Mouse (Mus musculus) limb, embryonic 12.5 days (tissue): ENCODE data around the gene Skida1. TPM values are rescaled to one million over a fixed set of nuclear protein-coding genes. Genes with fewer than 3 reads are reported as not detected.
"Not testable (repeated sequence)": the region's sequence is repeated elsewhere in the genome, so short reads cannot be mapped to it uniquely, and the experiment has no call there.

Experiments used
- ATAC-seq: fragments of 200-750 bp; cut with Nextera tagmentation; 2 replicates; pipeline ENCODE4 v1.8.0; 2017; ENCODE audit warnings: low read depth, moderate TSS enrichment; ENCODE audit not compliant: insufficient number of reproducible peaks, insufficient read depth, low FRiP score, low TSS enrichment
- H3K27ac ChIP-seq: fragments of 300-500 bp; sonication (generic); 2 replicates; pipeline ENCODE4 v1.5.1; 2016; ENCODE audit warnings: mild to moderate bottlenecking, moderate library complexity
- H3K27me3 ChIP-seq: fragments of 300-500 bp; sonication (generic); 2 replicates; pipeline ENCODE4 v1.6.1; 2016; ENCODE audit warnings: mild to moderate bottlenecking, moderate library complexity
- H3K36me3 ChIP-seq: fragments of 300-500 bp; sonication (generic); 2 replicates; pipeline ENCODE4 v1.6.1; 2016; ENCODE audit warnings: mild to moderate bottlenecking, moderate library complexity
- H3K4me1 ChIP-seq: fragments of 300-500 bp; sonication (generic); replicated peaks from 2 replicates; pipeline ENCODE4 v1.6.1; 2016
- H3K4me2 ChIP-seq: fragments of 300-500 bp; sonication (generic); 2 replicates; pipeline ENCODE4 v1.6.1; 2016; ENCODE audit warnings: mild to moderate bottlenecking, moderate library complexity
- H3K4me3 ChIP-seq: fragments of 300-500 bp; sonication (generic); replicated peaks from 2 replicates; pipeline ENCODE4 v1.5.1; 2016; ENCODE audit warnings: mild to moderate bottlenecking
- H3K9ac ChIP-seq: fragments of 300-500 bp; sonication (generic); replicated peaks from 2 replicates; pipeline ENCODE4 v1.6.1; 2016; ENCODE audit warnings: mild to moderate bottlenecking, moderate library complexity
- H3K9me3 ChIP-seq: fragments of 300-500 bp; sonication (generic); 2 replicates; pipeline ENCODE4 v1.6.1; 2016; ENCODE audit warnings: mild to moderate bottlenecking, moderate library complexity
- WGBS: fragments of 180-500 bp; shearing (Covaris S2); methylation state at CpG from one replicate; pipeline ENCODE4 v1.1.7; 2016; 5-methylcytosine and 5-hydroxymethylcytosine counted together
- polyA plus RNA-seq: library from polyadenylated mRNA; unstranded; fragments of >200 nt; fragmentation: Nextera tagmentation; extraction: Ambion mirVana; gene quantifications from 2 replicates; pipeline ENCODE4 v1.2.1, GENCODE M21; 2016

Gene Skida1
- polyA plus RNA-seq, result 13.9 and 14.0 TPM in 2 replicates

DNA sequence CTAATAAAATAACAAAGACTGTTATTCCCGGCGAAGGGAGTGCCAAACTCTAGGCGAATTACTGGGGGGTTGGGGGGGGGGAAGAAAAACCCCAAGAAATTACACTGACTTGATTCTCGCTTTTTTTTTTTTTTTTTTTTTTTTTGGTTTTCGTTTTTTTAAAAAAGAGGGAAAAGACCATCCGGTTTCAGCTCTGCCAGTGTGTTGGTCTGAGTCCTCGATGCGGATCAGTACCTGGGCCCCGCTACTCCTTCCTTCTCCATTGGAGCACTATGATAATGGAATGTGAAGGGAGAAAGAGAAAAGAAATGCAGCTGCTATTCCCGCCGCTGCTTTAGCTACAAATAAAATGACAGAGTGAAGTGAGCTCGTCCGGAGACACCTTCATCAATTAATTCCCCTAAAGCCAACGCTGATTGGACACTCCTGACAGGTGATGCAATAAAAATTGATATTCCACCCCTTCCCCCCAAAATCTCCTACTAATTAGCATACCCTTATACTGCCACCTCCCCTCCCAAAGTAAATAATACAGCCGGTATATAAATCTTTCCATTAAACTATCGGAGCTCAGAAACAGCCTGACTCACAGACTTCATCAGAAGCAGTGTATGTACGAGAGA lies at the start of gene Skida1:
Gene Skida1 (minus strand): TSS at position 599 of the 623 bp plus-strand sequence.
- H3K4me1 ChIP-seq, result peaks cover 34% of the 10 kb centered on the region
- H3K27ac ChIP-seq, result peak within 1 kb of the TSS; percentile 100
- peak within 1 kb of the TSS; percentile 100 for H3K9ac ChIP-seq
- no peaks in the 10 kb centered on the region for H3K36me3 ChIP-seq
- no peaks in the 10 kb centered on the region for H3K27me3 ChIP-seq
- peak; percentile 44; the same call in 1 of the 2 replicates for ATAC-seq
- no peaks in the 10 kb centered on the region for H3K9me3 ChIP-seq
- peak within 1 kb of the TSS; percentile 99 for H3K4me3 ChIP-seq
- WGBS, result 1% methylated on average over 17 of the region's 17 CpGs
- H3K4me2 ChIP-seq, result peak within 1 kb of the TSS; percentile 89

DNA sequence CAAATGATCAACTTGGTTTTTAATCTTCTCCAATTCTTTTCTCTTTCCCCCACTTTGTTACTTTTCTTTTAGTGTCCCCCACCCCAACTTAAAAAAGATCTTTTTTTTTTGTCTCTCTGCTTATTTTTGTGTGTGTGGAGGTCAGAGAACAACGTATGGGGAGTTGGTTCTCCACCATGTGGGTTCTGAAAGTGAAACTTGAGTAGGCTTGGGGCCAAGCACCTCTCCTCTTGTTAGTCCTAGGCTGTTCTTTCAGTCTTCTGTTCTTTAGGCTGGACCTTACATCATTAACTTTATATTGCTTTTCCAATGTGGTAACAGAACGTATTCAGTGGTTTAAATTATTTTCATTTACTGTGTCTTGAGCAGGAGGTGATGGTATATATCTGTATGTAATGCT lies 47.0 kb upstream of the Skida1 start:
- H3K4me3 ChIP-seq, result no peak overlapping the region
- H3K27me3 ChIP-seq, result no peaks in the 10 kb centered on the region
- H3K27ac ChIP-seq, result no peak overlapping the region
- H3K4me1 ChIP-seq, result no peaks in the 10 kb centered on the region
- no peak overlapping the region for H3K4me2 ChIP-seq
- no peak for ATAC-seq
- 38% methylated on average over 2 of the region's 2 CpGs for WGBS
- peaks cover 55% of the 10 kb centered on the region for H3K36me3 ChIP-seq
- no peaks in the 10 kb centered on the region for H3K9me3 ChIP-seq
- no peak overlapping the region for H3K9ac ChIP-seq

DNA sequence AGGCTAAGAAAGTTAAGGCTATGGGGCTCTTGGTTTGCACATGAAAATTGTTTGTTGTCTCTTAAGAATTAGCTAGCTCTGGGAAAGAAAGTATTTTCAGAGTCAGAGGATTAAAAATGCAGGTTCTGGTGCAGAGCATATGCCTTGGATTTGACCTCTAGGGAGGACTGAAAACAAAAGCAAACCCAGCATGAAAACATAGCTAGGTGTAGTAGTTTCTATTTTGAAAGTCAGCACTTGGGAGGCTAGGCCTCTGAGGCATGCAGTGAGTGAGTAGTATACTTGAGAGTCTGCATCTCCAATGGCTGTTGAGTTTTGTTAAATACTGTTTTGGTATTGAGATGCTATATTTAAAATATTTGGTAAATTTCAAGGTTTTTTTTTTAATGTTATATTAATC lies 45.5 kb upstream of the Skida1 start:
- H3K36me3 ChIP-seq, result peaks cover 58% of the 10 kb centered on the region
- no peak for ATAC-seq
- no peak overlapping the region for H3K4me3 ChIP-seq
- no peak overlapping the region for H3K4me2 ChIP-seq
- no peak overlapping the region for H3K27ac ChIP-seq
- no peaks in the 10 kb centered on the region for H3K9me3 ChIP-seq
- H3K27me3 ChIP-seq, result no peaks in the 10 kb centered on the region
- no peaks in the 10 kb centered on the region for H3K4me1 ChIP-seq
- no peak overlapping the region for H3K9ac ChIP-seq

DNA sequence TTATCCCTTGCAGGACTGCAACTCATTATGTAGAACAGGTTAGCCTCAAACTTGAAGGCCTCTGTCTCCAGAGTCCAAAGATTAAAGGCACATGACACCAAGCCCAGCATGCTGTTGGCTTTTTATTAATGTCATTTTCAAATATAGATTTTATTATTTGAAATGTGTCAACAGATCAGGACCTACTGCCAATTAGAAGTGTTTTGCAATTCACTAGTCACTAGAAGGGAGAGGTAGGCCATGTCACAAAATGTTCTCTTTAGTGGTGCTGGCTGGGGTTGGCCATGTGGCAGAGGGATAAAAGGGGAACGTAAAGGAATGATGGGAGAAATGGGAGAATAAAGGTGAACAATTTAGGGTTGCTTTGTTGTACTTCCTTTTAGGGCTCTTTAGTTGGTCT lies 45.0 kb upstream of the Skida1 start:
- peaks cover 60% of the 10 kb centered on the region for H3K36me3 ChIP-seq

DNA sequence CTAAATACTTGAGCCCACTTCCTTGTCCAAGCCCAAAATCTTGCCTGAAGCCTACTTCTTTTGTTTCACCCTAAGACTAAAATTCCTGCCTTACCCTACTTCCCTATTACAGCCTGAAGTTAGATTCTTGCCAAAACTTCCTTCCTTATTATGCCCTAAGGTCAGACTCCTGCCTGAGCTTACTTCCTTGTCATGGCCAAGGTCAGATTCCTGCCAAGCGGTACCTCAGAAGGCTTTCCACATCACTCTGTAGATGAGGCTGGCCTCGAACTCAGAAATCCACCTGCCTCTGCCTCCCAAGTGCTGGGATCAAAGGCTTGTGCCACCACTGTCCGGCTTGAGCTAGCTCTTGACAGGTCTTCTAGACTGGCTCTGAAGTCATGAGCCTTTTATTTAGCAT lies 38.8 kb upstream of the Skida1 start:
- not testable (repeated sequence) for H3K27ac ChIP-seq, H3K4me1 ChIP-seq, H3K4me2 ChIP-seq, ATAC-seq, H3K27me3 ChIP-seq, H3K9me3 ChIP-seq, H3K9ac ChIP-seq, H3K4me3 ChIP-seq
- H3K36me3 ChIP-seq, result peaks cover 84% of the 10 kb centered on the region
- WGBS, result 91% methylated on average over 3 of the region's 3 CpGs

More for the DNA sequence above, 45.0 kb upstream of the Skida1 start:
- 86% methylated on average over 1 of the region's 1 CpGs for WGBS
- Histone ChIP-seq H3K27me3 (no peaks in the 10 kb centered on the region), H3K4me2 (no peak overlapping the region), H3K27ac (no peak overlapping the region), H3K4me3 (no peak overlapping the region), H3K4me1 (no peaks in the 10 kb centered on the region), H3K9ac (no peak overlapping the region), H3K9me3 (no peaks in the 10 kb centered on the region)
- ATAC-seq, result no peak

DNA sequence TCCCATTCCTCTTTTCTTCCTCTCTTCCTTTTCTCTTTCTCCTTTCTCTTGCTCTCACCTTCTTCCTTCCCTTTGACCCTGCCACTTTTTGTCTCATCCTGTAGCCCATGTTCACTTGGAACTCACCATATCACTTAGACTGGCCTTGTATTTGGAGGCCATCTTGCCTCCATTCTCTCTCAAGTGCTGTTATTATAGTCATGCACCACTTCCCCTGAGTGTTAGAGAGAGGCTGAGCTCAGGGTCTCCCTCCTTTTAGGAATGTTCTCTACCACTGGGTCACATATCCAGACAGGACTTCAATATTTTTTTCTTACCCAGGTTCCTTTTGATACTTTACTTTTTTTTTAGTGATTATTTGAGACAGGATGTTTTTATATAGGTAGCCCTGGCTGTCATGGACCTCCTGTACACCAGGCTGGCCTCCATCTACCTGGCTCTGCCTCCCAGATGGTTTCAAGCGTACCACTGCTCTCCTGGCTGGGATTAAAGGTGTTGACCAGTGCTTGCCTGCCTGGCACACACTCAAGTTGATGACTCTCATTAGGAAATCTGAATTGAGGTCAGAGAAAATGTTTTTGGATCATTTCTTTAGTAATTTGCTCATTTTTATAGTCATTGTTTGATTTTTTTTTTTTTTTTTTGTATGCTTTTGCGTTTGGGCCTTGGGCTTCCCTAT lies 31.5 kb upstream of the Skida1 start:
- Histone ChIP-seq H3K4me3 (no peak overlapping the region), H3K4me1 (no peaks in the 10 kb centered on the region), H3K4me2 (no peak overlapping the region), H3K36me3 (peaks cover 76% of the 10 kb centered on the region), H3K9ac (no peak overlapping the region), H3K9me3 (no peaks in the 10 kb centered on the region), H3K27me3 (no peaks in the 10 kb centered on the region), H3K27ac (no peak overlapping the region)
- ATAC-seq, result no peak
- WGBS, result 89% methylated on average over 2 of the region's 2 CpGs

DNA sequence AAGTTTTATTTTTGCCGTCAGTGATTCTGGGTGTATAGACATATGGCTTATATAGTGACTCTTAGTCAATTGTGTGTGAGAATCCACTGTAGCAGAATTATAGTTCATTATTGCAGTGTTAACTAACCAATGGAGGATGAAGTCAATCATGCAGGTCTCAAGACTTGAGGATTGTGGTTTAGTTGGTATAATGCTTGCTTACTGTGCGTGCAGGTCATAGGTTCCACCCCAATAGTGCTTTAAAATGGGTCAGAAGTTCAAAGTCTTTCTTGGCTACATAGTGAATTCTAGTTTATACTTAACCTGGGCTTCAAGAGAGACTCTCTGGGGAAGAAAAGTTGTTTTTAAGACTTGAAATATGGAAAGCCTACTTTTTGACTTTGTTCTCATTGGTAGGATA lies 23.1 kb upstream of the Skida1 start:
- no peaks in the 10 kb centered on the region for H3K9me3 ChIP-seq
- no peak overlapping the region for H3K27ac ChIP-seq
- no peaks in the 10 kb centered on the region for H3K27me3 ChIP-seq
- H3K4me2 ChIP-seq, result no peak overlapping the region
- no peaks in the 10 kb centered on the region for H3K4me1 ChIP-seq
- ATAC-seq, result no peak
- WGBS, result 93% methylated on average over 2 of the region's 2 CpGs
- H3K9ac ChIP-seq, result no peak overlapping the region
- peaks cover 58% of the 10 kb centered on the region for H3K36me3 ChIP-seq
- no peak overlapping the region for H3K4me3 ChIP-seq

DNA sequence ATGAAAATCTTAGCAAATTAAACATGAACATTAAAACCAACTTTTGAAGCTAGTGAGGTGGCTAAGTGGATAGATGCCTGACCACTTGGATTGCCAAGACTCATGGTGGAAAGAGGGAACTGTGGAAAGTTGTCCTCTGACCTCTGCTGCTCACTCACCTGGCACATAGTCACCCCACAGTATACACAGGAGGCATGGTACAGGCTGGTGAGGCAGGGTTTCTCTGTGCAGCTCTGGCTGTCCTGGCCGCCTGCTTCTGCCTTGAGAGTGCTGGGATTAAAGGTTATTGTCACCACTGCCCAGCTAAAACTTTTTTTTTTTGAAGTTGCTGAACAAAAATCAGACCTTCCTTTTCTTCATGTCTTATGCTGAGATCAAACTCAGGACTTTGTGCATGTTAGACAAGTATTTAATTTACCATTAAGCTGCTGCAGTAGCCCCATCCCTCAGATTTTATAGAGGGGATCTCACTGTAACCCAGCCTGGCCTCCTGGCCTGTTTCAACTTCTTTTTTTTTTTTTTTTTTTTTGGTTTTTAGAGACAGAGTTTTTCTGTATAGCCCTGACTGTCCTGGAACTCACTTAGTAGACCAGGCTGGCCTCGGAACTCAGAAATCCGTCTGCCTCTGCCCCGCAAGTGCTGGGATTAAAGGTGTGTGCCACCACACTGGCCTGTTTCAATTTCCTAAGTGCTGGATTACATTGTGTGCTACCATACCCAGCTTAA lies 19.4 kb upstream of the Skida1 start:
- no peak for ATAC-seq
- Histone ChIP-seq H3K9me3 (no peaks in the 10 kb centered on the region), H3K4me1 (peaks cover 11% of the 10 kb centered on the region), H3K36me3 (peaks cover 26% of the 10 kb centered on the region), H3K27me3 (no peaks in the 10 kb centered on the region), H3K9ac (no peak overlapping the region), H3K4me3 (no peak overlapping the region), H3K27ac (no peak overlapping the region), H3K4me2 (no peak overlapping the region)
- WGBS, result 86% methylated on average over 4 of the region's 4 CpGs

DNA sequence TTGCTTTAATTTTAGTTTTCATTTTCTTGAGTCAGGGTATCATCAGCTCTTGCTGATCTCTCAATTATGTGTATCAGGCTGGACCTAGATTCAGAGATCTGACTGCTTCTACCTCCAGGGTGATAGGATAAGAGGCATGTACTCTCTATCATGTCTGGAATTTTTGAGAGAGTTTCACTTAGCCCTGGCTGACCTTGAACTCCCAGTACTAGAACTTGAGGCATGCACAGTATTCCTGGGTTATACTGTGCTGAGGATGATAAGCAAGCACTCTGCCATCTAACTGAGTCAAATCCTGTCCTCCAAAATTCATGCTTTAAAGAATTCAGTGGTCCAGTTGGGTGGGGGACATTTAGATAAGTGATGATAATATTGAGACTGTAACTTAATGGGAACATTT lies 17.6 kb upstream of the Skida1 start:
- ATAC-seq, result no peak
- no peaks in the 10 kb centered on the region for H3K27me3 ChIP-seq
- no peaks in the 10 kb centered on the region for H3K9me3 ChIP-seq
- peak overlapping the region; percentile 81 for H3K4me3 ChIP-seq
- H3K4me2 ChIP-seq, result peak overlapping the region; percentile 91
- H3K27ac ChIP-seq, result no peak overlapping the region
- H3K36me3 ChIP-seq, result peaks cover 13% of the 10 kb centered on the region
- peaks cover 11% of the 10 kb centered on the region for H3K4me1 ChIP-seq
- no peak overlapping the region for H3K9ac ChIP-seq

DNA sequence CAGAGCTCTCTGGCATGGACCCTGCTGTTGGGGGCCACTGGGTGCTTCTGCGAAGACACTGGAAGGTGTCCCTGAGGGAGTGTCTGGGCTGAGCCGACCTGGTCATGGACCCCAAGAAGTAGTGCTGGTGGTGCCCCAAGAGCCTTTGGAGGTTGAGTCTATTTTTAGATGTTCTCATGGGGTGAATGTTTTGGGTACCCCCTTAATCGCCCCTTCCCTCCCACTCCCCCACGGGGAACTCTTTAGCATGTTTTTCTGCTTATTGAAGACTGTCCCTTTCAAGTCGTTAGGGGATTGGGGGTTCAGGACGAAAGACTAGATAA lies 16.8 kb upstream of the Skida1 start:
- no peak for ATAC-seq
- H3K4me2 ChIP-seq, result peak overlapping the region; percentile 91
- H3K4me1 ChIP-seq, result peaks cover 11% of the 10 kb centered on the region
- 13% methylated on average over 6 of the region's 6 CpGs for WGBS
- H3K4me3 ChIP-seq, result peak overlapping the region; percentile 81
- H3K9ac ChIP-seq, result peak overlapping the region; percentile 99
- H3K27me3 ChIP-seq, result no peaks in the 10 kb centered on the region
- no peaks in the 10 kb centered on the region for H3K9me3 ChIP-seq
- H3K27ac ChIP-seq, result peak overlapping the region; percentile 100; the same call in 1 of the 2 replicates
- H3K36me3 ChIP-seq, result peaks cover 8% of the 10 kb centered on the region

DNA sequence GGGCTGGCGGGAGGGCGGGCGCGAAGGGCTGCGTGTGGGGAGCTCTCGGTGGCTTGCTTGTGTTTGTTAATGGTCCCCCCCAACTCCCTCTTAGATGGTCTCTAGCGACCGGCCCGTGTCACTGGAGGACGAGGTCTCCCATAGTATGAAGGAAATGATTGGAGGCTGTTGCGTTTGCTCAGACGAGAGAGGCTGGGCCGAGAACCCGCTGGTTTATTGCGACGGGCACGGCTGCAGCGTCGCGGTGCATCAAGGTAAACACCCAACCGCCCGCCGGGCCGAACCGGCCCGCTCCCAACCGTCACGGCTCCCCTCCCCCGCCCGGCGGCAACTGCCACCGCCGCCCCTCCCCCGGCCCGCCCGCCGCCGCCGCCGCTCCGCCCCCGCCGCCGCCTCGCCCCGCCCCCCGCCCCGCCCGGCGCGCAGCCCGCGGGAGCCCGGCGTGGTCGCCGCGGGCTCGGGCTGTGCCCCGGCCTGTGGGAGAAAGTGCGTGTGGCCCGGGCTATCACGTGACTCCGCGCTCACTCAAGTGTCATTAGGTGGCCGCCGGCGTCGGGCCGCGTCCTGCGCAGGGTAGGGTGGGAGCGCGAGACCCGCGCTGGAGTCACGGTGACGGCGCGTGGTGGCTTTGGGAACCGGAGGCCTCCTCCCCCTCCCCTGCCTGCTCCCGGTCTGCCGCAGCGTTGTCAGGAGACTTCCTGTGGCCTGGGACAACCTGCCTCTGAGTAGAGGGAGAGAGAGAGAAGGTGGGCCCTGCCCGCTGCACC lies 16.3 kb upstream of the Skida1 start:
- H3K27me3 ChIP-seq, result no peaks in the 10 kb centered on the region
- WGBS, result under 1% methylated on average over 68 of the region's 85 CpGs
- H3K4me2 ChIP-seq, result peak overlapping the region; percentile 91
- peak overlapping the region; percentile 100 for H3K27ac ChIP-seq
- peak overlapping the region; percentile 99 for H3K9ac ChIP-seq
- peak; percentile 58 for ATAC-seq
- peak overlapping the region; percentile 81 for H3K4me3 ChIP-seq
- H3K9me3 ChIP-seq, result no peaks in the 10 kb centered on the region
- peaks cover 11% of the 10 kb centered on the region for H3K4me1 ChIP-seq
- peaks cover 8% of the 10 kb centered on the region for H3K36me3 ChIP-seq
